Mouse (Mus musculus) small intestine, adult 2 months (tissue): ENCODE data around the gene Capzb.

Experiments used
- CTCF ChIP-seq: fragments of 200-500 bp; IDR thresholded peaks from 2 replicates; pipeline ENCODE4 v1.5.1; 2012; ENCODE audit warnings: low read depth, mild to moderate bottlenecking, control low read depth, inconsistent platforms, low read length, moderate library complexity, mixed read lengths; ENCODE audit not compliant: insufficient replicate concordance, insufficient read length; ENCODE audit errors: extremely low read depth
- POLR2A ChIP-seq: fragments of 200-500 bp; IDR thresholded peaks from 2 replicates; pipeline ENCODE4 v1.6.1; 2012; ENCODE audit warnings: low read depth, mild to moderate bottlenecking, control low read depth, inconsistent platforms, low read length, moderate library complexity

DNA sequence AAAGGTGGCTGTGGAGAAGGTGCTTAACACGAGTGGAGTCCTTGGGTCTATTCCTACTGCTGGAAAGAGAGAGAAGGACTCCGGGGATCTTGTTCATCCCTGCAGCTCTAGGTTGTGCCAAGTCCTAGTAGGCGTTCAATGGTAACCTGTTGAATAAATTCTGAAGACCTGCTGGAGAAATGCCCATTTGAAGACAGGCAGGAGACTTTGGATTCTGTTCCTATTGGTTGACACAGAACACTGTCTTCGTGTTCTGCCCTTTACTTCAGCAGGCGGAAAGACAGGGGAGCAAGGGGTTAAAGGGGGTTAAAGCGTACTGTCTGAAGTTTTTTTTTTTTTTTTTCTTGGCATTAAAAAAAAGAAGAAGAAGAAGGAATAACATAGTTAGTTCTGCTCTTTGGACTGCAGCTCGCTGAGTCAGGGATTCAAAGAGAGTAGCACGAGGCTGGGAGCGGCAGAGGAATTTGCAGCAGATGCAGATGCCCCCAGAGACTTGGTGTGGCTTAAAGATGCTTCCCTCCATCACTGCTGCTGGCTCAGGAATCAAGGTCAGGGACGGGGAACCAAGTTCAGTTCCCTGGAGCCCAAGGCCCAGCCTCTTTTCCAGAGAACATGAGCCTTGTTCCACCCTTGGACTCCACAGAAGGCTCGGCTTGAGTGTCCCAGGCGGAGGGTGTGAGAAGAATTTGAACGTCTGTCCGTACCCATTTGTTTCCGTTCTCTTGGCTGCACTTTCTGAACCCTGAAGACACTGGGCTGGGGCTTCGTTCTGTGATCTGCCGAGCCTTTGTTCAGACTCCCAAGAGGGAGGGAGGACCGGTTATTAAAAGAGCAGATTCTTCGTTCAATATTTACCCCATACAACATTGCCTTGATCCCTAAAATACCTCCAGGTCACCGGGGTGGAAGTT, 17.4 kb upstream of the Capzb start:
- no peak for TF ChIP-seq CTCF
- no peak for TF ChIP-seq POLR2A
